Mouse (Mus musculus): ENCODE measurements around the gene 4933434E20Rik. TPM values are rescaled to one million over a fixed set of nuclear protein-coding genes. Genes with fewer than 3 reads are reported as not detected.
A peak's percentile ranks its signal among the peaks of the same experiment; 100 is the strongest.

Gene 4933434E20Rik
- 136 and 143 TPM in 2 replicates for polyA plus RNA-seq (2014; fragmentation: Nextera tagmentation; extraction: Ambion mirVana)

- peak; percentile 69 for DNase-seq
- H3K27me3 ChIP-seq (ENCODE audit: insufficient read depth, low read length) = no peaks in the 10 kb centered on the region
Observed at GRCm38 (mm10) chr3:90051441-90052350, at the start of gene 4933434E20Rik. Gene 4933434E20Rik, plus strand, starts transcription at chr3:90051636.

GRCm38 (mm10) chr3:90004091-90004796 is 47.2 kb upstream of the 4933434E20Rik start:
- Histone ChIP-seq H3K9ac (no peak overlapping the region), H3K4me2 (peak overlapping the region; percentile 25), H3K9me3 (ENCODE audit: low read depth, low read length) (no peaks in the 10 kb centered on the region), H3K27me3 (ENCODE audit: insufficient read depth, low read length) (no peaks in the 10 kb centered on the region), H3K4me1 (ENCODE audit: insufficient read depth) (no peaks in the 10 kb centered on the region), H3K27ac (ENCODE audit: low read depth) (peak overlapping the region; percentile 61), H3K36me3 (ENCODE audit: insufficient read depth) (peaks cover 80% of the 10 kb centered on the region), H3K4me3 (ENCODE audit: low read depth, low read length) (no peak overlapping the region)
- no peak for TF ChIP-seq CTCF (IDR thresholded peaks at IDR 0.05; ENCODE audit: low read depth)
- ATAC-seq (ENCODE audit: insufficient read depth) = peak; percentile 32; the same call in 1 of the 2 replicates
- DNase-seq = peak; percentile 73
- 39% methylated on average over 3 of the region's 3 CpGs for WGBS

More at GRCm38 (mm10) chr3:90051441-90052350, at the start of gene 4933434E20Rik:
- Histone ChIP-seq H3K4me1 (ENCODE audit: insufficient read depth) (peaks cover 18% of the 10 kb centered on the region), H3K4me3 (ENCODE audit: low read depth, low read length) (peak within 1 kb of the TSS; percentile 88), H3K9me3 (ENCODE audit: low read depth, low read length) (no peaks in the 10 kb centered on the region), H3K4me2 (peak within 1 kb of the TSS; percentile 68), H3K36me3 (ENCODE audit: insufficient read depth) (peaks cover 35% of the 10 kb centered on the region), H3K9ac (peak within 1 kb of the TSS; percentile 98), H3K27ac (ENCODE audit: low read depth) (peak within 1 kb of the TSS; percentile 97)
- under 1% methylated on average over 43 of the region's 43 CpGs for WGBS
- no peak for TF ChIP-seq CTCF (IDR thresholded peaks at IDR 0.05; ENCODE audit: low read depth)
- ATAC-seq (ENCODE audit: insufficient read depth) = peak; percentile 78

GRCm38 (mm10) chr3:90010291-90010690 is 41.1 kb upstream of the 4933434E20Rik start:
- no peak overlapping the region for H3K9ac ChIP-seq
- no peak overlapping the region for H3K27ac ChIP-seq (ENCODE audit: low read depth)
- no peak for ATAC-seq (ENCODE audit: insufficient read depth)
- H3K4me3 ChIP-seq (ENCODE audit: low read depth, low read length) = no peak overlapping the region
- WGBS = 65% methylated on average over 2 of the region's 2 CpGs
- no peak for DNase-seq
- peaks cover 98% of the 10 kb centered on the region for H3K36me3 ChIP-seq (ENCODE audit: insufficient read depth)
- H3K4me1 ChIP-seq (ENCODE audit: insufficient read depth) = no peaks in the 10 kb centered on the region
- H3K9me3 ChIP-seq (ENCODE audit: low read depth, low read length) = no peaks in the 10 kb centered on the region
- no peak overlapping the region for H3K4me2 ChIP-seq
- H3K27me3 ChIP-seq (ENCODE audit: insufficient read depth, low read length) = no peaks in the 10 kb centered on the region
- no peak for TF ChIP-seq CTCF (IDR thresholded peaks at IDR 0.05; ENCODE audit: low read depth)

- Histone ChIP-seq H3K4me1 (ENCODE audit: insufficient read depth) (no peaks in the 10 kb centered on the region), H3K9me3 (ENCODE audit: low read depth, low read length) (no peaks in the 10 kb centered on the region), H3K9ac (no peak overlapping the region), H3K27ac (ENCODE audit: low read depth) (no peak overlapping the region), H3K27me3 (ENCODE audit: insufficient read depth, low read length) (no peaks in the 10 kb centered on the region), H3K36me3 (ENCODE audit: insufficient read depth) (peaks cover 100% of the 10 kb centered on the region), H3K4me3 (ENCODE audit: low read depth, low read length) (no peak overlapping the region), H3K4me2 (no peak overlapping the region)
- 92% methylated on average over 4 of the region's 4 CpGs for WGBS
- ATAC-seq (ENCODE audit: insufficient read depth) = no peak
- TF ChIP-seq CTCF (IDR thresholded peaks at IDR 0.05; ENCODE audit: low read depth) = no peak
- no peak for DNase-seq
Observed at GRCm38 (mm10) chr3:90016626-90017025, 34.8 kb upstream of the 4933434E20Rik start.

GRCm38 (mm10) chr3:90034653-90035052 is 16.8 kb upstream of the 4933434E20Rik start:
- Histone ChIP-seq H3K36me3 (ENCODE audit: insufficient read depth) (peaks cover 93% of the 10 kb centered on the region), H3K4me3 (ENCODE audit: low read depth, low read length) (no peak overlapping the region), H3K4me2 (no peak overlapping the region), H3K9ac (no peak overlapping the region), H3K4me1 (ENCODE audit: insufficient read depth) (no peaks in the 10 kb centered on the region), H3K27me3 (ENCODE audit: insufficient read depth, low read length) (no peaks in the 10 kb centered on the region), H3K27ac (ENCODE audit: low read depth) (no peak overlapping the region), H3K9me3 (ENCODE audit: low read depth, low read length) (no peaks in the 10 kb centered on the region)
- no peak for TF ChIP-seq CTCF (IDR thresholded peaks at IDR 0.05; ENCODE audit: low read depth)
- 89% methylated on average over 2 of the region's 2 CpGs for WGBS
- ATAC-seq (ENCODE audit: insufficient read depth) (no peak), DNase-seq (no peak)

GRCm38 (mm10) chr3:90036263-90036662 is 15.2 kb upstream of the 4933434E20Rik start:
- Histone ChIP-seq H3K27ac (ENCODE audit: low read depth) (no peak overlapping the region), H3K4me3 (ENCODE audit: low read depth, low read length) (no peak overlapping the region), H3K4me2 (no peak overlapping the region), H3K36me3 (ENCODE audit: insufficient read depth) (peaks cover 91% of the 10 kb centered on the region), H3K9me3 (ENCODE audit: low read depth, low read length) (no peaks in the 10 kb centered on the region), H3K27me3 (ENCODE audit: insufficient read depth, low read length) (no peaks in the 10 kb centered on the region), H3K9ac (no peak overlapping the region), H3K4me1 (ENCODE audit: insufficient read depth) (no peaks in the 10 kb centered on the region)
- no peak for ATAC-seq (ENCODE audit: insufficient read depth)
- 96% methylated on average over 1 of the region's 1 CpGs for WGBS
- no peak for DNase-seq
- TF ChIP-seq CTCF (IDR thresholded peaks at IDR 0.05; ENCODE audit: low read depth) = no peak

- ATAC-seq (ENCODE audit: insufficient read depth) = no peak
- 50% methylated on average over 3 of the region's 3 CpGs for WGBS
- Histone ChIP-seq H3K27me3 (ENCODE audit: insufficient read depth, low read length) (no peaks in the 10 kb centered on the region), H3K9ac (peak overlapping the region; percentile 21; the same call in 1 of the 2 replicates), H3K9me3 (ENCODE audit: low read depth, low read length) (no peaks in the 10 kb centered on the region), H3K4me1 (ENCODE audit: insufficient read depth) (peaks cover 18% of the 10 kb centered on the region), H3K4me2 (peak overlapping the region; percentile 21; the same call in 1 of the 2 replicates), H3K4me3 (ENCODE audit: low read depth, low read length) (no peak overlapping the region), H3K36me3 (ENCODE audit: insufficient read depth) (peaks cover 37% of the 10 kb centered on the region), H3K27ac (ENCODE audit: low read depth) (no peak overlapping the region)
- no peak for DNase-seq
- TF ChIP-seq CTCF (IDR thresholded peaks at IDR 0.05; ENCODE audit: low read depth) = no peak
Observed at GRCm38 (mm10) chr3:90049691-90050090, 1.7 kb upstream of the 4933434E20Rik start.
